Mouse (Mus musculus) embryo, embryonic 11 days (tissue): ENCODE results near the gene Ginm1.

Source experiments
- DNase-seq: peaks from one replicate; pipeline ENCODE4 v3.0.0-alpha.2; 2015

Ginm1 gene

DNA sequence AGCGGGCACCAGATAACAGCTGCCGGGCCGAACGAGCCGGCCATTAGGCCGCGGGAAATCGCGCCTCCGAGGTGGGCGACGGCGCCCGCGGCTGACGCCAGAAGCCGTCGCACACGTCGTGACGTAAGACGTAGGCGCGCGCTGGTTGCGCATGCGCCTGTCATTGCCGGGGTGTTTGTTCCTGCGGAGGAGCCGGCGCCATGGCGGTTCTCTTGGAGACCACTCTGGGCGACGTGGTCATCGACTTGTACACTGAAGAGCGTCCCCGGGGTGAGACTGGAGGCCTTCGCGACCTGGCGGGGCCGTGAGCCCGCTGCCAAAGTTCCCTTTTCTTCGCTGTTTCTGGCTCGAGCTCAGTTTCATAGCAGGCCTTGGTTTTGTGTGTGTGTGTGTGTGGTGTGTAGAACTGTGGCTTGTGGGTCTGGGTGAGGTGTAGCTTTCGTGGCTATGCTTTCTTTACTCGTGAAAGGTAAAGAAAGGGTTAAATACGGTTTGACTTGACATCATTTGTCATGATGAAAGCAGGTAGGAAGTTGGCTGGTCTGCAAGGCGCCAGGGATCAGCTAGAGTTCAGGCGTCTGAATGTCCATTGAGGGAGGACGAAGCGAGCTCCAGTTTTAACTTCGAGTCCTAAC lies at the start of gene Ginm1, which contains the start of gene Ppil4:
Gene Ginm1 (minus strand): TSS at position 74 of the 635 bp plus-strand sequence.
Gene Ppil4 (plus strand): TSS at position 141 of the 635 bp plus-strand sequence.
- peak; percentile 96 for DNase-seq

GRCm38 (mm10) chr10:7841571-7842080 lies 49.0 kb upstream of the Ginm1 start:
- no peak for DNase-seq

DNA sequence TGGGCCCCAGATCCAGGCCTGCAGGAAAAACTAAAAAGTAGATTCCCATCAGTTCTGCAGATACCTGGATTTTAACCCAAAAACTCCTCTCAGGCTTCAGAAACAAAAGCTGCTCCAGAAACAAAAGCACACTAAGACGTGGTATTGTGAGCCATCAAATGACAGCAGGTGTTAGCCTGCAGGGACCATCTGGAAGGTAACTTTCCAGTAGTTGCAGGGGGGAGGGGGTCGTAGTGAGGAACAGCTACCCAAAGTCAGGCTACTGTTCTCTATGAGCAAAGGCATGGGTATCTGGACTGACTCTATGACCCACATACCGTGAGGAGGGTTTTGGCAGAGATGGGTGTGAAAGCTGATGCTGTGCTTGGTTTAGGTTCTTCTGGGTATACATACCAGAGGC lies 48.2 kb upstream of the Ginm1 start:
- DNase-seq, result no peak

GRCm38 (mm10) chr10:7840353-7840733 lies 47.7 kb upstream of the Ginm1 start:
- no peak for DNase-seq

DNA sequence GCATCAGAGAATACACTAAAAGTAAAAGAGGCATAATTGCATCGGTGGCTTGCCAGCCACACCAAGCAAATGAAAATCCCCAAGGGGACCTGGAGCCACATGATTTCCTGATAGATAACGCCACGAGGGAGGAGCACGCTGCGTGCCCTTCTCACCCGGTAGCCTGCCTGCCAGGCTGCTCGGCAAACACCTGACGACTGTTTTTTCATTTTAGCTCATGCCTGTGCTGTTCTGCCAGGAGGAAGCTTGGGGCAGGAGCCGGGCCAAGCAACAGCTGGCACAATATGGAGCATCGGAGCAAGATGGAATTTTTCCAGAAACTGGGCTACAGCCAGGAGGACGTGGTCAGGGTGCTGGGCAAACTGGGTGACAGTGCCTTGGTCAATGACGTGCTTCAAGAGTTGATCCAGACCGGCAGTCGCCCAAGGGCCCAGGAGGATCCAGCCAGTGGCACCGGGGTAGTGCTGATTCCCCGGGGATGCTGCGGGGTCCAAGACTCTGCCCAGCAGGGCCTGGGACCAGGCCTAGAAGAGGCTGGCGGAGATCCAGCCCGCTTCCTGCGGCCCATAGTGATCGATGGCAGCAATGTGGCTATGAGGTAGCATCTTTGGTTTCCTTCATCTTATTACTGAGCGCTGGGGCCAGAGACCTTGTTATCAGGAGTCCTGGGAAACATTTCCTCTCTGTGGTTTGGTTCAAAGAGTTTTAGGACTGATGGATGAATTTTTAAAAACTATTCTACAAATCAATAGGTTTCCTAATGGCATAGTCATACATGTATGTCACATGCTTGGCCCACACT lies 47.1 kb upstream of the Ginm1 start:
- DNase-seq, result no peak

DNA sequence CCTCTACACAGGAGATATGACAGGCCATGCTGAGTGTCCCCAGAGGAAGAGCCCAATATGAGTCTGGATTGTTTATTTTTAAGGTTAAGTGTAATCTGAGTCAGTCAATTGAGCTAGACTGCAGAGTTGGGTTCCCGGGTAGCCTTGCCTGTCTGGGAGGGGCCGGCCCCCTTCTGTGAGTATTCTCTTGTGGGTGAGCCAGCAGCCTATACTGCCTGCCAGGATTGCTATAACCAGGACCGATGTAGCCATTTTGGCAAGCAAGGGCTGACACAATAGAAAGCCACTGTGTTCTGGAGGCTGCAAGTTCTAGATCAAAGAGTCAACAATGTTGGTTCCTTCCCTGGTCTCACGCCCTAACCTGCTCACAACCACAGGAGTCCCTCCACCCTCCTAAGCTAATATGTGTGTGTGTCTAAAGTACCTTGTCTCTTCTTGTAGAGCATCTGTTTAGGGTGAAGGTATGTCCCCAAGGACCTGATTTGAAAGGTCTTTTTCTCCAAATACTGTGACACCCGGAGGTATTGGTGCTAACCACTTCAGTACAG lies 46.3 kb upstream of the Ginm1 start:
- no peak for DNase-seq

DNA sequence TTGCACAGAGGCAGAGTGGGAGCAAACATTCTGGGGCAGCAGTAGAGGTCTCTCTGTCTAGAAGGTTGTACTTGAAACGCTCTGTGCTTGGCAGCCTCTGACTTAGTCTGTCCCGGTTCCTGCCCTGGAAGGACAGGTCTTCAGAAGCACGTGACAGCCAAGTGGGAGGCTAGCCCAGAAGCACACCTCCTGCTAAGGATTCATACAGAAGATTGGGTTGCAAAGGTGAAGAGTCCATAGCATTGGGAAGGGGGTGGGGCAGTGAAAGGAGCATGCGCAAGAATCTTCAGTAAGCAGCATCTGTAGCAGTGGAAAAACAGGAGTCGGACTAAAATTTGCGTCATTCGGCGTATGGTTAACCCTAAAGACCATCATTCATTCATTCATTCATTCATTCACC lies 45.4 kb upstream of the Ginm1 start:
- no peak for DNase-seq

DNA sequence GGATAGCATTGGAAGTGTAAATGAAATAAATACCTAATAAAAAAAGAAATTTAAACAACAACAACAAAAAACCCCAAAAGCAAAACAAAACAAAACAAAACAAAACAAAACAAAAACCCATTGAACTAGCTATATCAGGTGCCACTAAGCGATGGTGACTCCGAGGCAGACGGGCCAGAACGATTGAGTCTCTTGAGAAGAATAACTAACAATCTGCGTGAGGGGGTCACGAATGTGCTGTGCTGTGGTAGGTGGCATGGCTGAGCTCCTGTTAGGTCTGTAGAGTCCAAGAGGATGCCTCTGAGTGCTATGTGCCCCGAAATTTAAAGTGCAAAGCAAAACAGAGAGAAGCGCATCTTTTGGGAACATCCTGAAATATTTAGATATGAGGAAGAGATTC lies 44.8 kb upstream of the Ginm1 start:
- DNase-seq, result no peak

- no peak for DNase-seq
Measured at GRCm38 (mm10) chr10:7836902-7837301, 44.3 kb upstream of the Ginm1 start.

DNA sequence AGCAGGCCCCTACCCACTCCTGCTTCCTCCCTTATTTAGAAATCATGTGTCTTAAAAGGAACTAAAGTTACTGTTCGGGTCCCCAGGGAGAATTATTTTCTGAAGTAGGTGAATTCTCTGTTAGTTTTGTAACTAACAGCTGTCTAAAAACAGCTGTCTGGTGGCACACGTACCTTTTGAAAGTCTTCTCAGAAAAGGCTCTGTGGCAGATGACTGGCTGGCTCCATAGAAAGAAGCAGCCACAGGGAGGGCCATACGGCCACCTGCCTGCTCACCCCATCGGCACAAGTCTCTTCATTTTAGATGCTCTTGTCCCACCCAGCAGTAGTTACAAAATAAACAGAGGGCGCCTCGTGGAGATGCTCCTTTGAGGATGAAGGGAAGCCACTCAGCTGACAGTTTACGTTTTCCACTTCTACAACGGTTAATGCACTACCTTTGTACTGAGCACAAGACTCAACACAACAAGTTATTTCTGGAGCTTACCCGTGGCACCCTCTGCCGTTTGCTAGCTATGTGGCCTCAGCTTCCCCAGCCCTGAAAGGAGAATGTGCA lies 42.1 kb upstream of the Ginm1 start:
- no peak for DNase-seq

DNA sequence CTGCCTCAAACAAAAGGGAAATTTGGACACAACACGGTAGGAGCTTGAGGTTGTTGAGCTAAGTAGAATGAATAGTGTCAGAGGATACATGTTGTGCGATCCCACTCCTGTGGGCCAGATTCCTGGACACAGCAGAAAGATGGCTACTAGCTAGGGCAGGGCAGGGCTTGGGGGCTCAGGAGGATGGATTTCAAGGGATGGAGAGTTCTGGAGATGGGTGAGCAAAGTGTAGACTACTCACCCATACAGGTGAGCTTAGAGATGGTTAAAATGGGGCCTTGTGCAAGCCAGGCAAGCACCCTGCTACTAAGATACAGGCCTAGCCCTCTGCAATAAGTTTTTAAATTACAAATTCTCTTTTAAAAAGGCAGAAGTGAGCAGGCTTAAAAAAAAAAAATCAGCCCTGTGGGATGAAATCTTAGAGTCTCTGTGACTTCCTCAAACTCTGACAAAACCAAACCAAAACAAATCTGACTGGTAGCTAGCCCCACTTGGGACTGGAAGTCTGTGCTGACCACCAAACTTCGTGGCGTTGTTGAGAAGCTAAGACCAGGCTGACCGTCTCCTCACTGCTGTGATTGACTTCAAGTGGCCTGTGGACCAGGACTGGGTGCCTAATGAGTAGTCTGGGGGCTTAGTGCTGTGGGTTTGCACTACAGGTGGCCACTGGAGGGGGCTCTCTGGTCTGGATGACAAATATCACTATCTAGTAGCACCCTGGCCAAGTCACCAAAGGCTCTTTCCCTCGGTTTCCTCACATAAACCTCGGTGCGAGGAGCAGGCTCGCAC lies 40.9 kb upstream of the Ginm1 start:
- DNase-seq, result no peak

DNA sequence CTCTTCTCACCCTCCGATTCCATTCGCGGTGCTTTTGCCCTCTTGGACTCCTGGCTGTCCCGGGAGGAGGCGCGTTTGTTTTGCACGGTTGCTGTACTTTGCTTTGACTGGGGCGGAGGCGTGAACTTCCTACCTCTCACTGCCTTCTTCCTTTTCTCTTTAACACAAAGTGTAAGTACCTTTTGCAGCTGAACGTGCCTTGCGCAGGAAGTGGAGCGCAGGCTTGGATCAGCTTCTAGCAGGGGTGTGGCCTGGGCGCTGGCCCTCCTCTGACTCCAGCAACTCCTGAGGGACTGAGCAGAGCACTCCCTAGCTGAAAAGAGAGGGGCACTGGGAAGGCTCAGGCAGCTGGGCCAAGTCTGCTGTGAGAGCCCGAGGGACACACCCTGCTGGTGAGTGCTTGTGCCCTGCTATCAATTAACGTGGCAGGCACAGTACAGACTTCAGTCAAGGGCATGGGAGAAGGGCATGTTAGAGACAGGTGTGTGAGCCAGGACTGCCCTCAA lies 39.6 kb upstream of the Ginm1 start, which contains the start of gene Zc3h12d:
Gene Zc3h12d (plus strand): TSS at position 300 of the 506 bp plus-strand sequence.
- DNase-seq, result peak; percentile 44

DNA sequence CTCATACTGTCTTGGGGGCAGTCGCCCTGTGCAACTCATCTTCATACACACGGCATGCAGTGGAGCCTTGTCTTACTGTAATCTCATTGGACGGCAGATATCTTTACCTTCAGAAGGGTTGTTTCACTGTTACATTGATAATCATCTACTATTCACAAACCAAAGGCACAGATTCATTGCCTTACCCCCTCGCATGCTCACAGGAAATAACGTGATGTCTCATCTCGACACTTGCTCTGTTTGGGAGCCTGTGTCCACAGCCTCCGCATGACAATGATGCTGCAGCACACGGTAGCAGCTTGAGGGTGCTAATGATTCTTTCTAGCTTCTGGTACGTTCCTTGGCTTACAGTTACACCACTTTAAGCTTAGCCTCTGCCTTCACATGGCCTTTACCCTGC lies 33.5 kb upstream of the Ginm1 start:
- DNase-seq, result no peak

DNA sequence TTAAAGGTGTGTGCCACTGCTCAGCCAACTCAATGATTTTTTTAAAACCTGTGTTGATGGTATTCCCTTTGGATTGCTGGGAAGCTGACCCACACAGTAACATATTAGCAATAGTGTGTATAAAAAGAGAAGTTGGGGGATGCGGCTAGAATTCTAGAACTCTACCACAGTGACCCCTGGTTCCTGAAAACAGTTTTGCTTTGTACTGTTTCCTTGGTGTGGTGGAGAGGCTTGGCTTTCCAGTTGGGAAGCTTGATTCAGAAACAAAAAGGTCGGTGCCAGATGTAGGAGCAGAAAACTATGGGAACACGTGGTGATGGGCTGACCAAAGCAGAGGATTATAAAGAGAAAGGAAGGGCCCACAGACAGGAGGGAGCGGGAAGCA lies 32.6 kb upstream of the Ginm1 start:
- no peak for DNase-seq

GRCm38 (mm10) chr10:7824663-7825280 lies 32.1 kb upstream of the Ginm1 start:
- no peak for DNase-seq

- DNase-seq, result no peak
Measured at GRCm38 (mm10) chr10:7821981-7822380, 29.4 kb upstream of the Ginm1 start.

DNA sequence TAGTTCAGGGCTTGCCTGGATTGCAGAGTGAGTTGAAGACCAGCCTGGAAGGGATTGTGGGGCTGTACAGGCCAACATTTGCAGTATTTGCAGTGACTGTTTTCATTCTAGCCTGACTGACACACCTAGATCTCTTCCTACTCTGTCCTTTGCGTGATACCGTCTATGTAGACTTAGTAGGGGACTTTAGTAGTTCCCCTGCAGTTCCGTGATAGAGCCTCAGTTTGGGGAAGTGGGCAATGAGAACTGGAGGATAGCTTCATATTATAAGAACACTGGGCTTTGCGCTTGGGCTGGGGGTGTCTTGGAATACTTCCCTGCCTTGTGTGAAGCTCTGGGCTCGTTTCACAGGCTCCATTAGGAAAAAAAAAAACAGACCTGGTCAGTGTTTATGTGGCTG lies 27.5 kb upstream of the Ginm1 start:
- DNase-seq, result no peak

GRCm38 (mm10) chr10:7819603-7820002 lies 27.0 kb upstream of the Ginm1 start:
- DNase-seq, result no peak

GRCm38 (mm10) chr10:7819156-7819555 lies 26.5 kb upstream of the Ginm1 start:
- DNase-seq, result no peak

- DNase-seq, result no peak
Measured at GRCm38 (mm10) chr10:7818676-7819075, 26.1 kb upstream of the Ginm1 start.

DNA sequence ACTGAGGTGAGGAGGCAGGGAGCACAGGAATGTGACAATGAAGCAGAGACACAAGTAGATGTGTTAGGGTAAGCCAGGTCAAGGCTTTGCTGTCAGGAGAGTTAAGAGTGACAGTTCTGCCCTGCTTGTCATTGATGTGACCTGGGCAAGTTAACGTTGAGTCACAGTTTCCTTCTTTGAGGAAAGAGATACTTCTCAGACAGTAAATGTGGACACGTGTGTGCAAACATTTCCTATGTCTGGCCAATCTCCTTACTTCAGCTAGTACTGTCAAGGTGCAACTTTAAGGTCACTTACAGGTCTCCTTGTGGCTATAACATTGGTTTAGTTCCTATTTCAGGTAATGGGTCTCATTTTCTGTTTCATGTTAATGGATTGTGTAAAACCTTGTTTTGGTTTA lies 23.9 kb upstream of the Ginm1 start:
- no peak for DNase-seq

GRCm38 (mm10) chr10:7809937-7810336 lies 17.3 kb upstream of the Ginm1 start:
- peak; percentile 74 for DNase-seq
